Mouse (Mus musculus) testis, adult 2 months (tissue): ENCODE data around the gene Tpgs1. TPM values are rescaled to one million over a fixed set of nuclear protein-coding genes. Genes with fewer than 3 reads are reported as not detected.

ENCODE experiments used
- H3K27ac ChIP-seq: fragments of 200-500 bp; 2 replicates; pipeline ENCODE4 v1.5.1; 2012; ENCODE audit warnings: low read depth, low read length; ENCODE audit not compliant: control insufficient read depth, insufficient read depth
- H3K27me3 ChIP-seq: fragments of 200-500 bp; 2 replicates; pipeline ENCODE4 v1.6.1; 2012; ENCODE audit warnings: mild to moderate bottlenecking, low read length, moderate library complexity; ENCODE audit not compliant: control insufficient read depth, insufficient read depth
- H3K36me3 ChIP-seq: fragments of 200-500 bp; 2 replicates; pipeline ENCODE4 v1.6.1; 2012; ENCODE audit warnings: mild to moderate bottlenecking, low read length; ENCODE audit not compliant: control insufficient read depth, insufficient read depth
- H3K4me1 ChIP-seq: fragments of 200-500 bp; 2 replicates; pipeline ENCODE4 v1.6.1; 2012; ENCODE audit warnings: low read length; ENCODE audit not compliant: control insufficient read depth, insufficient read depth
- H3K4me3 ChIP-seq: fragments of 200-500 bp; 2 replicates; pipeline ENCODE4 v1.5.1; 2012; ENCODE audit warnings: low read depth, mild to moderate bottlenecking, low read length, moderate library complexity, mixed read lengths; ENCODE audit not compliant: control insufficient read depth
- CTCF ChIP-seq: fragments of 200-500 bp; IDR thresholded peaks from 2 replicates; pipeline ENCODE4 v1.5.1; 2012; ENCODE audit warnings: low read depth, mild to moderate bottlenecking, inconsistent platforms, low read length, moderate library complexity; ENCODE audit not compliant: control insufficient read depth, insufficient read depth, insufficient replicate concordance
- POLR2A ChIP-seq: fragments of 200-500 bp; IDR thresholded peaks from 2 replicates; pipeline ENCODE4 v1.6.1; 2012; ENCODE audit warnings: low read depth, mild to moderate bottlenecking, inconsistent platforms, low read length, moderate library complexity; ENCODE audit not compliant: control insufficient read depth
- polyA plus RNA-seq: library from polyadenylated mRNA; depleted of rRNA; stranded (reverse); fragments of >200 nt; gene quantifications from 2 replicates; pipeline ENCODE4 v1.2.3, GENCODE M21; 2012

Gene Tpgs1
- polyA plus RNA-seq, 1 experiment: 33.9 TPM

- H3K27ac ChIP-seq: peak overlapping the region; percentile 33
These were observed 1.1 kb upstream of the Tpgs1 start for GRCm38 (mm10) chr10:79668076-79668475.

DNA sequence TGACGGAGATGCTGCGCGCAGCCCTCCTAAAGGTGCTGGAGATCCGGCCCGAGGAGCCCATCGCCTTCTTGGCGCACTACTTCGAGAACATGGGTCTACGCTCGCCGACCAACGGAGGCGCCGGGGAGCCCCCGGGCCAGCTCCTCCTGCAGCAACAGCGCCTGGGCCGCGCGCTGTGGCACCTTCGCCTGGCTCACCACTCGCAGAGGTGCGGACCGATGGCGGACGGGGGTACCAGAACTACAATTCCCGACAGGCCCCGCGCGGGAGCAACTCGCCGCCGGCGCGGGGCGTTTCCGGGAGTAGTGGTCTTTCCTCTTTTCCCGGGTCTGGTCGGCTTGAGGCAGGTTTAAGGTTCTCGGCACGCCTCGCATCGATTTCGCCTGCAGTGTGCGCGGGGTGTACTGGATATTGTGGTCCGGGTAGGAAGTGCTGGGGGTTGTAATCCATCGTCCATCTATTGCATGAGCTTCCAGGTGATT is 448 bp downstream of the Tpgs1 start:
- no peak for TF ChIP-seq CTCF
- no peak; the same call in 1 of the 2 replicates for TF ChIP-seq POLR2A

More at GRCm38 (mm10) chr10:79668076-79668475, 1.1 kb upstream of the Tpgs1 start:
- H3K4me3 ChIP-seq: peak overlapping the region; percentile 96
- TF ChIP-seq POLR2A: no peak
- peaks cover 15% of the 10 kb centered on the region for H3K4me1 ChIP-seq
- H3K27me3 ChIP-seq: no peaks in the 10 kb centered on the region
- H3K36me3 ChIP-seq: no peaks in the 10 kb centered on the region

DNA sequence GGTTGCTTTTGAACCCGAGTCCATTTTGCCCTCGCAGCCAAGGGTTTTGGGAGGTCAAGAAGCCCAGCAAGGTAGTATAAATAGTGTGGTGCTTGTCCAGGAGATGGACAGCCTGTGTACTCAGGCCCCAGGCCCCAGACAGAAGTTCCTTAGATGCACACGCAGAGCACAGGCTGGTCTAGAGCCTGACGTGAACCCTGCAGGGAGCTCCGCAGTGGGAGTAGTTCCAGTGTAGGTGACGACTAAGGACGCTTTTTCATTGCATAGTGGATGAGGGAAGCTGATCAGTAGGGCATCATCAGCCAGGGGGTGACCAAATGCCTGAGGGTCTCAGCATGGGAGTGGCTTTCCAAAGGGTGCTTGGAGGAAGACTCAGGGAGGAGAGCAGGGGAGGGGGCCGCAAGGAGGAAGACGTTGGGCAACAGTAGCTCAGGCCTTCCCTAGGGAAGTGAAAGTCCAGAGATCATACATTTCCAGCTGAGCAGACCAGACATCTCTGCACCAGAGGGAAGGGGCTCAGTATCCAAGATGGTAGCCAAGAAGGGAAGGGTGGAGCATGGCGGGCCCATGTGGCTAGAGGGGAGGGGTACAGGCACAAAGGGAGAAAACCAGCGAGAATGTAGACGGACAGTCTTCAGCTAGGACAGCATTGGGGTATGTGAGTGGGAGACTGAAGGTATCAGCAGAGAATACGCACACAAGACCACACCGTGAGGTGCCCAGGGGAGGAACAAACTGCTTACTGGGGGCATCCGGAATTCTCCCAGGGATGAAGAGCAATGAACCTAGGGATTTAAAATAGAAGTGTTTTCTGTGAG is 1.1 kb downstream of the Tpgs1 start:
- no peaks in the 10 kb centered on the region for H3K27me3 ChIP-seq
- peaks cover 10% of the 10 kb centered on the region for H3K4me1 ChIP-seq
- H3K36me3 ChIP-seq: no peaks in the 10 kb centered on the region
- no peak for TF ChIP-seq POLR2A
- no peak for TF ChIP-seq CTCF
- H3K27ac ChIP-seq: peak overlapping the region; percentile 98; the same call in 1 of the 2 replicates
- H3K4me3 ChIP-seq: peak overlapping the region; percentile 96

More for the DNA sequence above, 448 bp downstream of the Tpgs1 start:
- Histone ChIP-seq H3K36me3 (no peaks in the 10 kb centered on the region), H3K27ac (peak overlapping the region; percentile 98), H3K27me3 (no peaks in the 10 kb centered on the region), H3K4me3 (peak overlapping the region; percentile 96), H3K4me1 (peaks cover 9% of the 10 kb centered on the region)

DNA sequence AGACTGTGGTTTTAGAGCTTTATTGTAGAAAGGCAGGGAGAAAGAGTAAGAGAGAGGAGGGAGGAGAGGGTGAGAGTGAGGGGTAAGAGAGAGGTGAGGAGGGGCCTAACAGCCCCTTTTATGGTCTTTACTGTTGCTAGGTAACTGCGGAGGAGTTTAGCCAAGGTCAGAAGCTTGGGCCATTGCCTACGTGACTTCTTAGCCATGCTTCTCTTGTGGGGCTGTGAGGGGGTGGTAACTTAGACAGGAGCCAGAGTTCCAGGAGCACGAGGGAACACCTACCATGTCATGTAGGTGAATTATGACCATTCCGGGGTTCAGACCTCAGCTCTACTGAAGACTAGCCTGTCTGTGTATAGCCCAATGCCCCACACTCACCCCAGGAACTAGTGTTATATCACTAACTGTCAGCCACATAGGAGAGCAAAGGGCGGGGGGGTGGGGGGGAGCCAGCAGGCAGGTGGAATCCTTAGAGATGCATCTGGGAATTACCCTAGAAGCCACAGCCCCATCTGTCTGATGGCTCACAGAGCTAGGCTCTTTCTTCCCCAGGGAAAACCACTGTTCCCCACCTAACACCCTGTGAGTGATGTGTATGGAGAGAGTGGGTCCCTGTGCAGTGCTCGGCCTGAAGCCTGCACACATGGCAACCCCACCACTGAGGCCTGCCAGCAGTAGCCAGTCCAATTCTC is 2.4 kb downstream of the Tpgs1 start:
- Histone ChIP-seq H3K27me3 (no peaks in the 10 kb centered on the region), H3K4me1 (peaks cover 16% of the 10 kb centered on the region), H3K27ac (no peak overlapping the region), H3K4me3 (no peak overlapping the region), H3K36me3 (no peaks in the 10 kb centered on the region)
- no peak for TF ChIP-seq POLR2A
- no peak for TF ChIP-seq CTCF

GRCm38 (mm10) chr10:79672088-79672455 is 2.9 kb downstream of the Tpgs1 start:
- Histone ChIP-seq H3K27ac (no peak overlapping the region), H3K36me3 (no peaks in the 10 kb centered on the region), H3K4me1 (peaks cover 16% of the 10 kb centered on the region), H3K4me3 (no peak overlapping the region), H3K27me3 (no peaks in the 10 kb centered on the region)
- TF ChIP-seq CTCF (no peak), POLR2A (no peak)

DNA sequence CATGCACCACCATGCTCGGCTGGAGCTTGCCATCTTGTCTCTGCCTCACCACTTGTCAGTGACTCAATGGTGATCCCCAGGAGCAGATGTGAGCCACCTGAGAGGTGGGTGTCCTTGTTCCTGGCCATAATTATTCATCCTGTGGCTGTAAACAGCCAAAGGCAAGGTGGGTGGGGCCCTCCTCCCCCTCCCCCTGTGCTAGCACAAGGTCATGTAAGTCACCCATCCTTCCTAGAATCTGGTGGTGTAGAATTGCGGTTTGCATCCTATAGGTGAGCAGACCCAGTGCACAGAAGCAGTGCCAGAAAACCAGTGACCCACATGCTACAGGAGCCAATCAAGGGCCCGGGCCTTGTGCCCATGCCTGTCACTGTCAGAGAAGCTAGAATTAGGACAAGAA is 3.9 kb downstream of the Tpgs1 start:
- H3K27ac ChIP-seq: no peak overlapping the region
- H3K27me3 ChIP-seq: no peaks in the 10 kb centered on the region
- TF ChIP-seq POLR2A (no peak), CTCF (no peak)
- H3K36me3 ChIP-seq: no peaks in the 10 kb centered on the region
- H3K4me3 ChIP-seq: no peak overlapping the region
- peaks cover 16% of the 10 kb centered on the region for H3K4me1 ChIP-seq

DNA sequence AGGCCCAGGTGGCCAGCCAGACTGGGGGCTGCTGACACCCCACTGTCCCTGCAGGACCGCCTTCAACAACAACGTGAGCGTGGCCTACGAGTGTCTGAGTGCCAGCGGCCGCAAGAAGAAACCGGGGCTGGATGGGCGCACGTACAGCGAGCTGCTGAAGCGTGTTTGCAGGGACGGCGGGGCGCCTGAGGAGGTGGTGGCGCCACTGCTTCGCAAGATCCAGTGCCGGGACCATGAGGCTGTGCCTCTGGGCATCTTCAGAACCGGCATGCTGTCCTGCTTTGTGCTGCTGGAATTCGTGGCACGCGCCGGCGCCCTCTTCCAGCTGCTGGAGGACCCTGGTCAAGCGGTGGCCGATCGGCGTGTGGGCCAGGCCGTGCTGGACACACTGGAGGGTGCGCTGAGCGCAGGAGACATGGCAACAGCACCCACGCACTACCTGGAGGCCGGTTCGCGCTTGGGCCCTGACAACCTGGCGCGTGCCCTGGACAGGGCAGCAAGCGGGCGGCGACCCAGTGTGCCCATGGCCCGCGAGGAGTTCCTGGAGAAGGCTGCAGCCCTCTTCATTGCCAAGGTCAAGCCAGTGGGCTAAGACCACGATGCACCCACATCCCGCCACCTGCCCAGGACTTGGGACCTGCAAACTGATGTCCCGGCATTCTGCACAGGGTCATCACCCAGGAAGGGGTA is 6.3 kb downstream of the Tpgs1 start:
- H3K27ac ChIP-seq: no peak overlapping the region
- no peak overlapping the region for H3K4me3 ChIP-seq

More for the DNA sequence above, 6.3 kb downstream of the Tpgs1 start:
- H3K4me1 ChIP-seq: peaks cover 8% of the 10 kb centered on the region
- TF ChIP-seq CTCF: no peak
- no peak for TF ChIP-seq POLR2A
- no peaks in the 10 kb centered on the region for H3K36me3 ChIP-seq
- H3K27me3 ChIP-seq: no peaks in the 10 kb centered on the region
